Mouse (Mus musculus) megakaryocyte, embryonic 14.5 days (primary cell): Measurements from ENCODE around the gene Eng.

ENCODE experiments used
- FLI1 ChIP-seq: IDR thresholded peaks from 2 replicates; pipeline ENCODE4 v1.6.1; 2012; ENCODE audit warnings: low read length, inconsistent platforms, mixed read lengths
- GATA1 ChIP-seq: IDR thresholded peaks from 3 replicates; pipeline ENCODE4 v1.6.1; 2012; ENCODE audit warnings: mixed read lengths, low read length, inconsistent platforms, borderline replicate concordance

DNA sequence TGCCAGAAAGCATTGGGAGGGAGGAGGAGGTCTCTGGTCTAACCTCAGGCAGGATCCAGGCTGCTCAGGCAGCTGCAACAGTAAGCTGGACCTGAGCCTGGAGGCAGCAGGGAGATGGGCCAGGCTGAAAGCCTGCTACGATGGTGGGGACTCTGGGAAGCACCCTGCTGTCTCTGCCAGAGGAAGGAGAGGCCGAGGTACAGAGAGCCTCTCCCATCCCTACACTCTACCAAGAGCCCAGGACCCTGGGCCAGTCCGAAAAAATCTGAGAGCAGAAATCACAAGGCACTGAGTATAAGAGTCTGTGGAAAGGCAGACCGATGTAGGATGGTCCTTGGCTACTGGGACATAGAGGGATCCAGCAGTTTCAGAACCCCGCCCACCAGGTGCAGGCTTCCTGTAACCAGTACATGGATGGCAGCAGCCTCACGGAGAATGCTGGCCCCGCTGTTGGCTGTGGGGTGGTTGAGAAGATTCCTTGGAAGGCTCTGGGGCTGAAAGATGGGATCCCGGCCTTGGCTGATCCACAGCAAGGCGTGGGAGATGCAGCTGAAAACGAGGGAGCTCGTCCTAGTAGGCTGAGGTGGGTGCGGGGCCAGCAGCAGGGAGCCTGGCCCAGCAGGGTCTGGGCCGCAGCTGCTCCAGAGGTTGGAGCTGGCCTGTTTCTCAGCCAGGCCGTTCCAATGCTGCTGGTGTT lies 36.5 kb downstream of the Eng start:
- no peak for TF ChIP-seq GATA1
- TF ChIP-seq FLI1 = no peak
